Mouse (Mus musculus): Measurements from ENCODE around the gene Sdsl. TPM values are rescaled to one million over a fixed set of nuclear protein-coding genes. Genes with fewer than 3 reads are reported as not detected.
"Not testable (repeated sequence)": the region's sequence is repeated elsewhere in the genome, so short reads cannot be mapped to it uniquely, and the experiment has no call there.

Gene Sdsl
- polyA plus RNA-seq, 1 experiment, result 10.0 TPM

GRCm38 (mm10) chr5:120502675-120503143 is 30.1 kb upstream of the Sdsl start:
- no peak for DNase-seq
- Histone ChIP-seq H3K36me3 (ENCODE audit: control insufficient read depth, insufficient read depth, low read length) (no peaks in the 10 kb centered on the region), H3K27ac (ENCODE audit: insufficient read depth, low read depth, low read length) (0 out of 2 replicates have a peak overlapping the region, but pooled peaks have one; percentile 33), H3K4me3 (ENCODE audit: insufficient read depth, low read depth, low read length) (peak overlapping the region; percentile 90), H3K4me1 (ENCODE audit: control insufficient read depth, insufficient read depth, low read length) (peaks cover 10% of the 10 kb centered on the region), H3K27me3 (replicated peaks; ENCODE audit: control insufficient read depth, insufficient read depth, low read length) (no peaks in the 10 kb centered on the region)
- TF ChIP-seq POLR2A (IDR thresholded peaks at IDR 0.05; ENCODE audit: low read depth, low read length) (no peak), CTCF (conservative IDR thresholded peaks at IDR 0.05; ENCODE audit: insufficient read depth, insufficient read length, low read depth, low read length) (no peak)
- WGBS, result 6% methylated on average over 12 of the region's 12 CpGs

- H3K4me3 ChIP-seq (ENCODE audit: insufficient read depth, low read depth, low read length), result no peak overlapping the region
- no peak overlapping the region for H3K27ac ChIP-seq (ENCODE audit: insufficient read depth, low read depth, low read length)
- TF ChIP-seq CTCF (conservative IDR thresholded peaks at IDR 0.05; ENCODE audit: insufficient read depth, insufficient read length, low read depth, low read length) (no peak), POLR2A (IDR thresholded peaks at IDR 0.05; ENCODE audit: low read depth, low read length) (no peak)
Measured at GRCm38 (mm10) chr5:120502147-120502621, 29.6 kb upstream of the Sdsl start.

GRCm38 (mm10) chr5:120500609-120501008 is 28.0 kb upstream of the Sdsl start:
- 91% methylated on average over 9 of the region's 9 CpGs for WGBS
- H3K4me1 ChIP-seq (ENCODE audit: control insufficient read depth, insufficient read depth, low read length), result peaks cover 10% of the 10 kb centered on the region
- H3K4me3 ChIP-seq (ENCODE audit: insufficient read depth, low read depth, low read length); H3K27ac ChIP-seq (ENCODE audit: insufficient read depth, low read depth, low read length); H3K36me3 ChIP-seq (ENCODE audit: control insufficient read depth, insufficient read depth, low read length); H3K27me3 ChIP-seq (replicated peaks; ENCODE audit: control insufficient read depth, insufficient read depth, low read length); DNase-seq: not testable (repeated sequence)

More at GRCm38 (mm10) chr5:120502147-120502621, 29.6 kb upstream of the Sdsl start:
- no peaks in the 10 kb centered on the region for H3K27me3 ChIP-seq (replicated peaks; ENCODE audit: control insufficient read depth, insufficient read depth, low read length)
- 63% methylated on average over 9 of the region's 9 CpGs for WGBS
- H3K36me3 ChIP-seq (ENCODE audit: control insufficient read depth, insufficient read depth, low read length), result no peaks in the 10 kb centered on the region
- H3K4me1 ChIP-seq (ENCODE audit: control insufficient read depth, insufficient read depth, low read length), result peaks cover 10% of the 10 kb centered on the region
- DNase-seq, result no peak

GRCm38 (mm10) chr5:120499202-120499601 is 26.6 kb upstream of the Sdsl start:
- no peaks in the 10 kb centered on the region for H3K36me3 ChIP-seq (ENCODE audit: control insufficient read depth, insufficient read depth, low read length)
- DNase-seq, result no peak
- H3K4me1 ChIP-seq (ENCODE audit: control insufficient read depth, insufficient read depth, low read length), result peaks cover 10% of the 10 kb centered on the region
- TF ChIP-seq POLR2A (IDR thresholded peaks at IDR 0.05; ENCODE audit: low read depth, low read length) (no peak), CTCF (conservative IDR thresholded peaks at IDR 0.05; ENCODE audit: insufficient read depth, insufficient read length, low read depth, low read length) (no peak)
- H3K27ac ChIP-seq (ENCODE audit: insufficient read depth, low read depth, low read length), result no peak overlapping the region
- H3K27me3 ChIP-seq (replicated peaks; ENCODE audit: control insufficient read depth, insufficient read depth, low read length), result no peaks in the 10 kb centered on the region
- H3K4me3 ChIP-seq (ENCODE audit: insufficient read depth, low read depth, low read length), result no peak overlapping the region
- WGBS, result 89% methylated on average over 4 of the region's 4 CpGs

- no peak for TF ChIP-seq POLR2A (IDR thresholded peaks at IDR 0.05; ENCODE audit: low read depth, low read length)
- no peak for TF ChIP-seq CTCF (conservative IDR thresholded peaks at IDR 0.05; ENCODE audit: insufficient read depth, insufficient read length, low read depth, low read length)
- Histone ChIP-seq H3K4me3 (ENCODE audit: insufficient read depth, low read depth, low read length) (no peak overlapping the region), H3K27me3 (replicated peaks; ENCODE audit: control insufficient read depth, insufficient read depth, low read length) (no peaks in the 10 kb centered on the region), H3K36me3 (ENCODE audit: control insufficient read depth, insufficient read depth, low read length) (no peaks in the 10 kb centered on the region), H3K27ac (ENCODE audit: insufficient read depth, low read depth, low read length) (no peak overlapping the region), H3K4me1 (ENCODE audit: control insufficient read depth, insufficient read depth, low read length) (peaks cover 3% of the 10 kb centered on the region; the same call in 1 of the 2 replicates)
- no peak for DNase-seq
- WGBS, result 95% methylated on average over 3 of the region's 3 CpGs
Measured at GRCm38 (mm10) chr5:120497071-120497470, 24.5 kb upstream of the Sdsl start.

- DNase-seq, result no peak
- 81% methylated on average over 13 of the region's 13 CpGs for WGBS
- Histone ChIP-seq H3K27me3 (replicated peaks; ENCODE audit: control insufficient read depth, insufficient read depth, low read length) (no peaks in the 10 kb centered on the region), H3K36me3 (ENCODE audit: control insufficient read depth, insufficient read depth, low read length) (no peaks in the 10 kb centered on the region), H3K27ac (ENCODE audit: insufficient read depth, low read depth, low read length) (0 out of 2 replicates have a peak overlapping the region, but pooled peaks have one; percentile 29), H3K4me3 (ENCODE audit: insufficient read depth, low read depth, low read length) (no peak overlapping the region), H3K4me1 (ENCODE audit: control insufficient read depth, insufficient read depth, low read length) (0 out of 2 replicates have a peak, but pooled peaks cover 3% of the 10 kb centered on the region)
- TF ChIP-seq POLR2A (IDR thresholded peaks at IDR 0.05; ENCODE audit: low read depth, low read length) (no peak), CTCF (conservative IDR thresholded peaks at IDR 0.05; ENCODE audit: insufficient read depth, insufficient read length, low read depth, low read length) (no peak)
Measured at GRCm38 (mm10) chr5:120495703-120496226, 23.2 kb upstream of the Sdsl start.

- WGBS, result 60% methylated on average over 10 of the region's 10 CpGs
- Histone ChIP-seq H3K4me3 (ENCODE audit: insufficient read depth, low read depth, low read length) (no peak overlapping the region), H3K27ac (ENCODE audit: insufficient read depth, low read depth, low read length) (peak overlapping the region; percentile 29; the same call in 1 of the 2 replicates), H3K36me3 (ENCODE audit: control insufficient read depth, insufficient read depth, low read length) (no peaks in the 10 kb centered on the region), H3K4me1 (ENCODE audit: control insufficient read depth, insufficient read depth, low read length) (0 out of 2 replicates have a peak, but pooled peaks cover 5% of the 10 kb centered on the region), H3K27me3 (replicated peaks; ENCODE audit: control insufficient read depth, insufficient read depth, low read length) (no peaks in the 10 kb centered on the region)
- peak; percentile 37 for DNase-seq
- TF ChIP-seq CTCF (conservative IDR thresholded peaks at IDR 0.05; ENCODE audit: insufficient read depth, insufficient read length, low read depth, low read length), result no peak
- TF ChIP-seq POLR2A (IDR thresholded peaks at IDR 0.05; ENCODE audit: low read depth, low read length), result no peak
Measured at GRCm38 (mm10) chr5:120495064-120495702, 22.6 kb upstream of the Sdsl start.

Measured in kidney, adult 2 months (tissue).